Mouse (Mus musculus) intestine, embryonic 14.5 days (tissue): ENCODE measurements around the gene Flot2. TPM values are rescaled to one million over a fixed set of nuclear protein-coding genes. Genes with fewer than 3 reads are reported as not detected.

Source experiments
- ATAC-seq: fragments of 200-750 bp; cut with Nextera tagmentation; replicated peaks from 2 replicates; pipeline ENCODE4 v1.8.0; 2017; ENCODE audit warnings: low read depth, moderate number of reproducible peaks, moderate TSS enrichment, moderate library complexity; ENCODE audit not compliant: low FRiP score, low TSS enrichment
- DNase-seq: peaks from one replicate; pipeline ENCODE4 v3.0.0-alpha.2; 2018; ENCODE audit warnings: low spot score
- H3K27ac ChIP-seq: fragments of 300-500 bp; sonication (generic); 2 replicates; pipeline ENCODE4 v1.5.1; 2014; ENCODE audit warnings: low read depth, mild to moderate bottlenecking, control low read depth
- H3K27me3 ChIP-seq: fragments of 300-500 bp; sonication (generic); replicated peaks from 2 replicates; pipeline ENCODE4 v1.6.1; 2014; ENCODE audit warnings: low read length, control low read depth; ENCODE audit not compliant: control insufficient read depth, insufficient read depth
- H3K36me3 ChIP-seq: fragments of 300-500 bp; sonication (generic); 2 replicates; pipeline ENCODE4 v1.6.1; 2014; ENCODE audit warnings: low read length, control low read depth; ENCODE audit not compliant: control insufficient read depth, insufficient read depth
- H3K4me1 ChIP-seq: fragments of 300-500 bp; sonication (generic); replicated peaks from 2 replicates; pipeline ENCODE4 v1.6.1; 2014; ENCODE audit warnings: low read length, control low read depth, mixed read lengths; ENCODE audit not compliant: control insufficient read depth, insufficient read depth
- H3K4me2 ChIP-seq: fragments of 300-500 bp; sonication (generic); 2 replicates; pipeline ENCODE4 v1.6.1; 2014; ENCODE audit warnings: low read length
- H3K4me3 ChIP-seq: fragments of 300-500 bp; sonication (generic); 2 replicates; pipeline ENCODE4 v1.5.1; 2014; ENCODE audit warnings: low read depth, low read length, control low read depth, mixed read lengths
- H3K9ac ChIP-seq: fragments of 300-500 bp; sonication (generic); 2 replicates; pipeline ENCODE4 v1.6.1; 2014; ENCODE audit warnings: mild to moderate bottlenecking, low read length
- H3K9me3 ChIP-seq: fragments of 300-500 bp; sonication (generic); 2 replicates; pipeline ENCODE4 v1.6.1; 2016; ENCODE audit warnings: low read length, control low read depth; ENCODE audit not compliant: control insufficient read depth
- WGBS: fragments of 180-500 bp; shearing (Covaris S2); extraction: QIAGEN DNeasy Blood & Tissue Kit; methylation state at CpG from one replicate; pipeline ENCODE4 v1.1.7; 2014; 5-methylcytosine and 5-hydroxymethylcytosine counted together
- polyA plus RNA-seq: library from polyadenylated mRNA; unstranded; fragments of >200 nt; fragmentation: Nextera tagmentation; extraction: Ambion mirVana; gene quantifications from 2 replicates; pipeline ENCODE4 v1.2.1, GENCODE M21; 2014

The Flot2 gene
- polyA plus RNA-seq, 1 experiment from 2014 or later, result 46.9 TPM

DNA sequence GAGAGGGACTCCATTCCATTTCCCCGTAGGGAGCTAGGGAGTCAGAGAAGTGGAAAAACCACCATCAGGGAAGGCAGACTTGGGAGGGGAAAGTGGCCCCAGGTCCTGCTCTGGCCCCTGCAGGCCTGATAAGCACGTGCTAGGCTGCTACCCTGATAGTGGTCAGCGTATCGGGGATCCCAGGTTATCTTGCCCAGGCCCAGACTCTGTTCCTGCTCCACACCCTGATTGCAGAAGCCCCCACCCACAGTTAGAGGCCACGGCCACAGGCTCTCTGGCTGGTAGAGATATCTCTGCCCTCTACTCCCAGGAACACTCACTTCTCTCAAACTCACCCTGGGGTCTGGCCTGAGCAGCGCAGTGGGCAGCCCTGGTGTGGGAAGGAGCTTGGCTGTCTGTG lies 31.9 kb downstream of the Flot2 start:
- Histone ChIP-seq H3K4me2 (no peak overlapping the region), H3K36me3 (peaks cover 24% of the 10 kb centered on the region), H3K27me3 (no peaks in the 10 kb centered on the region), H3K4me3 (no peak overlapping the region), H3K9ac (no peak overlapping the region), H3K9me3 (no peaks in the 10 kb centered on the region), H3K27ac (no peak overlapping the region), H3K4me1 (no peaks in the 10 kb centered on the region)
- DNase-seq (no peak), ATAC-seq (no peak)
- 73% methylated on average over 6 of the region's 6 CpGs for WGBS

DNA sequence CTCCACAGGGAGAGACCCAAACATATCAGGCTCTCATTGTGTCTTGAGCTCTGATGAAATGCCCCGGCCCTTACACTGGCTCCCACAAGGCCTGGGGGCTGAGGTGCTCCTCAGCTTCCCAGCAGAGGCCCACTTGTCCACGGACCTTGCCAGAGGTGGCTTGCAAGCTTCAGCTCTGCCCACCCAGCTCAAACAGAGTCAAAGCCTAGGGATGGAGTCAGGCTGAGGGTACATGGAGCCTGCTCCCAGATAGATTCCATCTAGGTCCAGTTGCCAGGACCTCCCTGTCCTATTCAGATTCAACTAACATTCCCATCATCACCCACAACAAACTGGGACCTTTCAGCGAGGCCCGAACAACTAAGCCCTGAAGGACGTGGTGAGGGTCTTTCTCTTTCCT lies 34.2 kb downstream of the Flot2 start:
- no peaks in the 10 kb centered on the region for H3K9me3 ChIP-seq
- H3K4me3 ChIP-seq, result no peak overlapping the region
- ATAC-seq (no peak), DNase-seq (no peak)
- H3K36me3 ChIP-seq, result peaks cover 46% of the 10 kb centered on the region
- H3K27me3 ChIP-seq, result no peaks in the 10 kb centered on the region
- H3K9ac ChIP-seq, result no peak overlapping the region
- H3K4me2 ChIP-seq, result no peak overlapping the region
- H3K27ac ChIP-seq, result no peak overlapping the region
- H3K4me1 ChIP-seq, result no peaks in the 10 kb centered on the region
- WGBS, result 81% methylated on average over 5 of the region's 5 CpGs

DNA sequence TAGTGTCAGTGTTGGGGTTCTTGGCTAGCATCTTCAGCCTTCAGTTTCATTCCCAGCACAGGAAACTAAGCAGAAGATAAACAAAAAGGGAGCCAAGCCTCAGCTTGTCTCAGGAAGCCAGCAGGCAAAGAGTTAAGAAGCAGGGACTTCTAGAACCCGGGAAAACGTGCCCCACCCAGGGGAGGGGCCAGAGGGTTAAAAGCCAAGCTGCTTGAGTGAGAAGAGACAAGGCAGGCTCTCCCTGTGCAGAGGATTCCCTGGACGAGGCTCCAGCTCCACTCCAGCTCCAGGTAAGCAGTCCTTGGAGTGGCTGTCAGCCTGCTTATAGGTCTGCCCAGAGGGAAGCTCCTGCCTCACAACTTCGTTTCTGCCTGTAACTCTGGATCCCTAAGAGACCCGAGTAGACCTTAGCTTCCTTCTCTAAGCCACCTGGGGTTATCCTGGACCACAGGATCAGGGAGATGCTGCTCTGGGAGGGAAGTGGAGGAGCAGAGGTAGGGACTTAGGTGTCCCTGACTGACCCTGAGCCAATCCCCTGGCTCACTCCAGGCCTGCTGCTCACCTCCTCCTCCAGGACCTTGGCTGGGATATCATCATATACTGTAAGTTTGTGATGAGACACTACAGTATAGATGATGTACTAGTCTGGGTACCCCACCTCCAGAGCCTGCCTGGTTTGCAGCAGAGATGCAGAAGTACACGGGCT lies 34.8 kb downstream of the Flot2 start:
- no peak for ATAC-seq
- no peaks in the 10 kb centered on the region for H3K9me3 ChIP-seq
- no peak overlapping the region for H3K27ac ChIP-seq
- H3K9ac ChIP-seq, result no peak overlapping the region
- H3K36me3 ChIP-seq, result peaks cover 53% of the 10 kb centered on the region
- no peak overlapping the region for H3K4me2 ChIP-seq
- H3K4me1 ChIP-seq, result no peaks in the 10 kb centered on the region
- H3K4me3 ChIP-seq, result no peak overlapping the region
- H3K27me3 ChIP-seq, result no peaks in the 10 kb centered on the region
- DNase-seq, result no peak
- WGBS, result 28% methylated on average over 6 of the region's 6 CpGs

DNA sequence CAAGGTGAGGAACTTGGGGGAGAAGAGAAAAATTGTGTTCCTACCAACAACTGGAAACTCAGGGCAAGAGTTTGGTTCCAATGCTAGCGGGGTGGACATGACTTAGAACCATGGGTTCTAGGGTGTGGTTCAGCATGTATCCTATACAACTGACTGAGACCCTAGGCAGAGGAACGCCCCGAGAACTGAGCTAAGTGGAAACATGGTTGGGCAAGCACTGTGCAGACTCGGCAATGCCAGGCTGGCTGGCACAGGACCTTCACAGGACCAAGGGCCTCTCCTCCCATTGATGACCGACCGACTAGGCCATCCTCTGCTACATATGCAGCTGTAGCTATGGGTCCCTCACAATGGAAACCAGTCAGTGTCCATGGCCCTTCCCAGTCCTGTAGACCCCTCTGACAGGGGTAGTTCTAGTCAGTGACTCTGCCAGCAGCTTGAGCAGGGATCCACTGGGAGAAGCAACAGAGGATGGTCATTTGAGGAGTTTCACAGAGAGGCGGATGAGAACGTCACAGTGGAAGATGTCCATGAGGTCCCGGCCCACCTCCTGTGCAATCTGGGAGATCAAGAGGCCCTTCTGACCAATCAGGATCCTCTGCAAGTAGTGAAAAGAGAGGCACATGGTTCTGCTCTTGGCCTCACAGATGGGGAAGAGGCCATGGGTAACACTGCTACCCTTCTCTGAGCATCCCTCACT lies 36.0 kb downstream of the Flot2 start:
- Histone ChIP-seq H3K4me2 (no peak overlapping the region), H3K9me3 (no peaks in the 10 kb centered on the region), H3K4me3 (no peak overlapping the region), H3K4me1 (no peaks in the 10 kb centered on the region), H3K27me3 (no peaks in the 10 kb centered on the region), H3K27ac (no peak overlapping the region), H3K9ac (no peak overlapping the region), H3K36me3 (peaks cover 59% of the 10 kb centered on the region)
- WGBS, result 95% methylated on average over 9 of the region's 9 CpGs
- DNase-seq, result no peak
- ATAC-seq, result no peak

DNA sequence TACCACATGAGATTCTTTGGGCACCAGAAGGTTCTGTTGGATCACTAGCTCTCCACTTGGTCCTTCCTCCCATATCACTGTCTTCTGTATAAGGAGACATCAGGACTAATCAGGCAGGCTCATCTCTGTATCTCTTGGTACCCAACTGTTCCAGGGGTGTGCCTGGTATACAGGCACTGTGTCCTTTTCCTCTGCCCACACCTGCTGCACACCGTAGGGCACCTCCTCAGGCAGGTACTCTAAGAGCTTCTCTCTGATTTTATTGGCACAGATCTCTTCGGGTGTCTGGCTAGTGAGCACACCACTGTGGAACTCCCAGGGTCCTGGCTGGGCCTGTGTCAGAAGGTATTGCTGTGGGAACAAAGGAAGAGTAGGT lies 36.5 kb downstream of the Flot2 start:
- WGBS, result 81% methylated on average over 2 of the region's 2 CpGs
- Histone ChIP-seq H3K9me3 (no peaks in the 10 kb centered on the region), H3K4me1 (no peaks in the 10 kb centered on the region), H3K27ac (no peak overlapping the region), H3K27me3 (no peaks in the 10 kb centered on the region), H3K36me3 (peaks cover 59% of the 10 kb centered on the region), H3K9ac (no peak overlapping the region), H3K4me2 (no peak overlapping the region), H3K4me3 (no peak overlapping the region)
- no peak for DNase-seq
- no peak; the same call in 1 of the 2 replicates for ATAC-seq

DNA sequence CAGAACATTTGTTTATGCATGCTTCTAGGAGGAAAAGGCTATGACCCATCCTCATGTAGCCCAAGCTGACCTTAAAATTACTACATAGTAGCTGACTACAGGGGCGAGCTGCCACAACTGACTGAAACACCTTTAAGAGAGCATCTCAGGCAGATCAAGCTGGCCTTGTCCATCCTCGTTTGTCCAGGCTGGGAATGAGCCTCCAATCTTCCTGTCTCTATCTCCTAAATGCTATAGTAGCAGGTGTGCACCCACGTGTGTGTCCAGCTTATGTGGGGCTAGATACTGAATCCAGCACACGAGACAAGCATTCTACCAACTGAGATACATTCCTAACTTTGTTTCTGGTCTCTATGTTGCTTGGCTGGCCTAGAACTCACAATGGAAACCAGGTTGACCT lies 36.9 kb downstream of the Flot2 start:
- H3K27me3 ChIP-seq, result no peaks in the 10 kb centered on the region
- ATAC-seq (no peak), DNase-seq (no peak)
- H3K9ac ChIP-seq, result no peak overlapping the region
- no peak overlapping the region for H3K4me2 ChIP-seq
- H3K27ac ChIP-seq, result no peak overlapping the region
- 85% methylated on average over 4 of the region's 4 CpGs for WGBS
- H3K4me3 ChIP-seq, result no peak overlapping the region
- H3K9me3 ChIP-seq, result no peaks in the 10 kb centered on the region
- H3K4me1 ChIP-seq, result no peaks in the 10 kb centered on the region
- peaks cover 59% of the 10 kb centered on the region for H3K36me3 ChIP-seq

DNA sequence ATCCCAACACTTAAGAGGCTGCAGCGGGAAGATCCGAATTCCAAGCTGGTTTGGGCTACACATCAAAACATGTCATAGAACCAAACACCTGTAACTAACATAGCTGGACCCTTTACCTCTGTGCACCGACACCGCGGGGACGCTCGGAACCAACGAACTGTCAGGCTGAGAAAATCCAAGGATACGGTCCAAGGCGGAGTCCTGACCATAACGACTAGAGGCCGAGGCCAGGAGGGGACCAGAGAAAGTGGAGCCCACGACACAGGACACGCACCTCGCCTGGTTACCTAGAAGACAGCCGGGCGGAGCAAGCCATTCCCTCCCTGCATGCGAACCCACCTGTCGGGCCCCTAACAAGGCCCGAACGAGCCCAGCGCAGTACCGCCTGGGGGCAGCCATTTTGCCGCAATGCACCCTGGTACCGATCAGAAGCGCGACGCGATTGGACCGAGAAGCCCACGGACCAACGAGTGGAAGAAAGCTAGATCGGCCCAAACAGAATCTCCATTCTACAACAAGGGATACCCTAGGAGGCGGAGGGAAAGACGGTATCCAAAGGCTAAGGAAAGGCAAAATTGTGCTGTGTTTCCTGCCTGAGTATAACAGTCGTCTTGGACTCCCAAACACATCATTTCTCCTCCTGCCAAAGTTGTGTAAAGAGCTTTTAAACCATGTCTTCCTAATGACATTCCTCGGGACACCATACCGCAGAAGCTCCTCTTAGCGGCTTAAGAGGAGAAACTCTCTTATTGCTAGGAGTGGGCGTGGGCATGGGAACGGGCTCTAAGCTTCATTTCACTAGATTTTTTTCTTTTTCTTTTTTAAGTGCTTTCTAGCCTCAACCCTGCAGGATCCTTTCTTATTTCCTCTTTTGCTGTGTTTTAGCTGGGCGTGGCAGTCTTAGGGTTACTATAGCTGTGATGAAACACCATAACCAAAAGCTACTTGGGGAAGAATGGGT lies 42.5 kb downstream of the Flot2 start, which contains the start of gene Eral1:
Gene Eral1 (minus strand): TSS at position 423 of the 961 bp plus-strand sequence.
- H3K27ac ChIP-seq, result peak within 1 kb of the TSS; percentile 44; the same call in 1 of the 2 replicates
- H3K27me3 ChIP-seq, result no peaks in the 10 kb centered on the region
- H3K4me2 ChIP-seq, result peak within 1 kb of the TSS; percentile 70
- H3K36me3 ChIP-seq, result peaks cover 29% of the 10 kb centered on the region
- ATAC-seq, result peak; percentile 90
- H3K9me3 ChIP-seq, result no peaks in the 10 kb centered on the region
- H3K4me1 ChIP-seq, result 0 out of 2 replicates have a peak, but pooled peaks cover 3% of the 10 kb centered on the region
- H3K4me3 ChIP-seq, result peak within 1 kb of the TSS; percentile 75
- peak within 1 kb of the TSS; percentile 71 for H3K9ac ChIP-seq
- under 1% methylated on average over 42 of the region's 42 CpGs for WGBS
- DNase-seq, result peak; percentile 89

DNA sequence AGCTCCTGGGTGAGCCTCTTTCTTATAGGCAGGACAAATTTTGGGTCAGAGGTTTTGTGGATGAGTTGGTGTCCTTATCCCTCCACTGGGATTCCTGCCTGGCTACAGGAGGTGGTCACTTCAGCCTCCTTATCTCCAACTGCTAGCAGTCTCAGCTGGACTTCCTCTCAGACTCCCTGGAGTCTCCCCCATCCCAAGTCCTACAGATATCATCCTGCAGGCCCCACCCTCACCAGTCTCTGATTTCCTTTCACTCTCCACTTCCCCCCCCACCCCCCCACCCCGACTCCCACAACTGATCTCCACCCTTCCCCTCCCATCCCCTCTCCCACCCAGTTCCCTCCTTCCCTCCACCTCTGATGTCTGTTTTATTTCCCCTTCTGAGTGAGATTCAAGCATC lies 45.9 kb downstream of the Flot2 start:
- Histone ChIP-seq H3K4me2 (no peak overlapping the region), H3K4me1 (0 out of 2 replicates have a peak, but pooled peaks cover 3% of the 10 kb centered on the region), H3K27ac (no peak overlapping the region), H3K27me3 (no peaks in the 10 kb centered on the region), H3K9me3 (no peaks in the 10 kb centered on the region), H3K36me3 (no peaks in the 10 kb centered on the region), H3K9ac (no peak overlapping the region), H3K4me3 (no peak overlapping the region)
- WGBS, result 18% methylated on average over 1 of the region's 1 CpGs
- ATAC-seq (no peak), DNase-seq (no peak)
